Mouse (Mus musculus) inflammation-experienced regulatory T-cells, adult 16 weeks (primary cell): ENCODE measurements around the gene Hist1h2ae. TPM values are rescaled to one million over a fixed set of nuclear protein-coding genes. Genes with fewer than 3 reads are reported as not detected.

Source experiments
- polyA plus RNA-seq: library from polyadenylated mRNA; unstranded; fragments of 100-300 nt; shearing (Covaris generic); gene quantifications from one replicate; pipeline ENCODE4 v1.2.1, GENCODE M21; 2017

Gene Hist1h2ae
- polyA plus RNA-seq, 1 experiment from 2014 or later, result 1.6 TPM

Other genes with a start within 250 kb of the Hist1h2ae start
- gene Zfp322a, start 202.0 kb downstream of the Hist1h2ae start, polyA plus RNA-seq, result 32.3 TPM
- gene Abt1, start 147.4 kb downstream of the Hist1h2ae start, polyA plus RNA-seq, result 12.4 TPM
- not detected for gene Btn1a1, start 105.3 kb downstream of the Hist1h2ae start, polyA plus RNA-seq
- not detected for gene Btn2a2, start 82.4 kb downstream of the Hist1h2ae start, polyA plus RNA-seq
- gene Hist1h4h, start 40.2 kb downstream of the Hist1h2ae start, polyA plus RNA-seq, result 4.6 TPM
- gene Hist1h2af, start 37.3 kb downstream of the Hist1h2ae start, polyA plus RNA-seq, result not detected
- gene Hist1h3g, start 35.8 kb downstream of the Hist1h2ae start, polyA plus RNA-seq, result not detected
- gene Hist1h2bh, start 27.8 kb downstream of the Hist1h2ae start, polyA plus RNA-seq, result 0.29 TPM
- 0.24 TPM for gene Hist1h3f, start 27.2 kb downstream of the Hist1h2ae start, polyA plus RNA-seq
- not detected for gene Hist1h4f, start 19.6 kb downstream of the Hist1h2ae start, polyA plus RNA-seq
- gene Hist1h1d, start 18.0 kb downstream of the Hist1h2ae start, polyA plus RNA-seq, result 0.40 TPM
- 0.90 TPM for gene Hist1h3e, start 8.9 kb downstream of the Hist1h2ae start, polyA plus RNA-seq
- gene Hist1h2bg, start 176 bp upstream of the Hist1h2ae start, polyA plus RNA-seq, result 2.2 TPM
- 1.3 TPM for gene Hist1h2bf, start 3.0 kb upstream of the Hist1h2ae start, polyA plus RNA-seq
- gene Hist1h2ad, start 3.2 kb upstream of the Hist1h2ae start, polyA plus RNA-seq, result not detected
- gene Hist1h3d, start 4.5 kb upstream of the Hist1h2ae start, polyA plus RNA-seq, result not detected
- gene Hist1h4d, start 10.4 kb upstream of the Hist1h2ae start, polyA plus RNA-seq, result 32.4 TPM
- 5.6 TPM for gene Hist1h2be, start 49.9 kb upstream of the Hist1h2ae start, polyA plus RNA-seq
- gene Hist1h1e, start 51.3 kb upstream of the Hist1h2ae start, polyA plus RNA-seq, result 16.6 TPM
- gene Hist1h2ac, start 112.7 kb upstream of the Hist1h2ae start, polyA plus RNA-seq, result 0.23 TPM
- gene Hist1h2bc, start 113.0 kb upstream of the Hist1h2ae start, polyA plus RNA-seq, result 8.8 TPM
- not detected for gene Hist1h1t, start 124.6 kb upstream of the Hist1h2ae start, polyA plus RNA-seq
- 2.7 TPM for gene Hist1h4c, start 127.2 kb upstream of the Hist1h2ae start, polyA plus RNA-seq
- gene Hfe, start 139.6 kb upstream of the Hist1h2ae start, polyA plus RNA-seq, result 2.8 TPM
- 17.4 TPM for gene Hist1h1c, start 167.6 kb upstream of the Hist1h2ae start, polyA plus RNA-seq
- gene Hist1h3c, start 174.4 kb upstream of the Hist1h2ae start, polyA plus RNA-seq, result 0.50 TPM
- gene Hist1h2bb, start 175.5 kb upstream of the Hist1h2ae start, polyA plus RNA-seq, result 2.5 TPM
- 0.79 TPM for gene Hist1h2ab, start 179.9 kb upstream of the Hist1h2ae start, polyA plus RNA-seq
- gene Hist1h3b, start 181.0 kb upstream of the Hist1h2ae start, polyA plus RNA-seq, result not detected
- gene Hist1h4b, start 185.8 kb upstream of the Hist1h2ae start, polyA plus RNA-seq, result 11.3 TPM
- gene Hist1h4a, start 190.0 kb upstream of the Hist1h2ae start, polyA plus RNA-seq, result not detected
- gene Hist1h3a, start 191.2 kb upstream of the Hist1h2ae start, polyA plus RNA-seq, result 1.9 TPM
- 0.95 TPM for gene Hist1h1a, start 192.4 kb upstream of the Hist1h2ae start, polyA plus RNA-seq
- gene Trim38, start 198.7 kb upstream of the Hist1h2ae start, polyA plus RNA-seq, result not detected
- gene Slc17a2, start 235.8 kb upstream of the Hist1h2ae start, polyA plus RNA-seq, result not detected